Mouse (Mus musculus): Measurements from ENCODE around the gene Ndel1. TPM values are rescaled to one million over a fixed set of nuclear protein-coding genes. Genes with fewer than 3 reads are reported as not detected.

Ndel1 gene
- 100 to 1,000 TPM; 110 to 127 TPM for total RNA-seq (2021)
- long read RNA-seq, experiment 1, transcript Ndel1-201 (9 exons, 2,382 nt): major isoform, 149 of 197 reads
- long read RNA-seq, experiment 1, partial matches to known transcripts: 4 of 197 reads
- long read RNA-seq, experiment 1, other reads (novel, unspliced or antisense): 44 of 197 reads
- long read RNA-seq, experiment 2, transcript Ndel1-201 (9 exons, 2,382 nt): major isoform, 92 of 129 reads
- long read RNA-seq, experiment 2, partial matches to known transcripts: 7 of 129 reads
- long read RNA-seq, experiment 2, other reads (novel, unspliced or antisense): 30 of 129 reads

GRCm38 (mm10) chr11:68871748-68872147 is at the start of gene Ndel1:
Ndel1 (minus strand) TSS chr11:68871858.
- DNase-seq (ENCODE audit: low spot score in 2 of 2): no peak

GRCm38 (mm10) chr11:68914566-68914965 is 42.9 kb upstream of the Ndel1 start:
- no peak for DNase-seq (ENCODE audit: low spot score in 2 of 2)

- DNase-seq (ENCODE audit: low spot score in 2 of 2): no peak
These were observed 40.0 kb upstream of the Ndel1 start for GRCm38 (mm10) chr11:68911531-68912177.

- no peak for DNase-seq (ENCODE audit: low spot score in 2 of 2)
These were observed 37.3 kb upstream of the Ndel1 start for GRCm38 (mm10) chr11:68908846-68909503.

- DNase-seq (ENCODE audit: low spot score in 2 of 2): no peak
These were observed 35.6 kb upstream of the Ndel1 start for GRCm38 (mm10) chr11:68907251-68907650.

- no peak for DNase-seq (ENCODE audit: low spot score in 2 of 2)
These were observed 34.8 kb upstream of the Ndel1 start for GRCm38 (mm10) chr11:68906461-68906790.

- DNase-seq (ENCODE audit: low spot score in 2 of 2): no peak
These were observed 34.2 kb upstream of the Ndel1 start for GRCm38 (mm10) chr11:68905665-68906460.

GRCm38 (mm10) chr11:68905138-68905531 is 33.5 kb upstream of the Ndel1 start:
- DNase-seq (ENCODE audit: low spot score in 2 of 2): no peak

GRCm38 (mm10) chr11:68904375-68905137 is 32.9 kb upstream of the Ndel1 start:
- DNase-seq (ENCODE audit: low spot score in 2 of 2): peak; percentile 76 to 79

- DNase-seq (ENCODE audit: low spot score in 2 of 2): no peak
These were observed 32.1 kb upstream of the Ndel1 start for GRCm38 (mm10) chr11:68903775-68904174.

- DNase-seq (ENCODE audit: low spot score in 2 of 2): no peak
These were observed 31.2 kb upstream of the Ndel1 start for GRCm38 (mm10) chr11:68902823-68903222.

- no peak for DNase-seq (ENCODE audit: low spot score in 2 of 2)
These were observed 30.7 kb upstream of the Ndel1 start for GRCm38 (mm10) chr11:68902367-68902766.

GRCm38 (mm10) chr11:68902047-68902364 is 30.3 kb upstream of the Ndel1 start:
- DNase-seq (ENCODE audit: low spot score in 2 of 2): no peak

GRCm38 (mm10) chr11:68901351-68902046 is 29.8 kb upstream of the Ndel1 start, which contains the start of gene Rpl26:
Rpl26 (plus strand) TSS chr11:68901583.
- peak; percentile 99 for DNase-seq (ENCODE audit: low spot score in 2 of 2)

- DNase-seq (ENCODE audit: low spot score in 2 of 2): peak in 1 of 2 experiments; percentile 3
These were observed 29.1 kb upstream of the Ndel1 start for GRCm38 (mm10) chr11:68900519-68901350.

GRCm38 (mm10) chr11:68899815-68900214 is 28.2 kb upstream of the Ndel1 start:
- DNase-seq (ENCODE audit: low spot score in 2 of 2): no peak

GRCm38 (mm10) chr11:68898790-68899189 is 27.1 kb upstream of the Ndel1 start:
- DNase-seq (ENCODE audit: low spot score in 2 of 2): no peak

GRCm38 (mm10) chr11:68897838-68898237 is 26.2 kb upstream of the Ndel1 start:
- no peak for DNase-seq (ENCODE audit: low spot score in 2 of 2)

- peak; percentile 21 to 32 for DNase-seq (ENCODE audit: low spot score in 2 of 2)
These were observed 25.5 kb upstream of the Ndel1 start for GRCm38 (mm10) chr11:68897120-68897519.
